Mouse (Mus musculus) layer of hippocampus, adult 9-11 months (tissue): Measurements from ENCODE around the gene Kcnq5.
A peak's percentile ranks its signal among the peaks of the same experiment; 100 is the strongest.

ENCODE experiments used
- DNase-seq: peaks from one replicate; pipeline ENCODE4 v3.0.0; 2022

The Kcnq5 gene

GRCm38 (mm10) chr1:21961251-21962082 lies at the start of gene Kcnq5:
TSS of gene Kcnq5 (minus strand) at chr1:21961942.
- DNase-seq = peak; percentile 45

- DNase-seq = no peak
These were observed 18.0 kb upstream of the Kcnq5 start for GRCm38 (mm10) chr1:21979755-21980154.

- no peak for DNase-seq
These were observed 17.6 kb upstream of the Kcnq5 start for GRCm38 (mm10) chr1:21979292-21979691.

GRCm38 (mm10) chr1:21974040-21974439 lies 12.3 kb upstream of the Kcnq5 start:
- DNase-seq = no peak

GRCm38 (mm10) chr1:21967139-21967538 lies 5.4 kb upstream of the Kcnq5 start:
- DNase-seq = no peak

- peak; percentile 23 for DNase-seq
These were observed 1.4 kb upstream of the Kcnq5 start for GRCm38 (mm10) chr1:21962896-21963864.

- DNase-seq = peak; percentile 11
These were observed 335 bp upstream of the Kcnq5 start for GRCm38 (mm10) chr1:21962083-21962471.

GRCm38 (mm10) chr1:21960421-21961250 lies 1.1 kb downstream of the Kcnq5 start:
- peak; percentile 19 for DNase-seq

GRCm38 (mm10) chr1:21959648-21960285 lies 2.0 kb downstream of the Kcnq5 start:
- no peak for DNase-seq

GRCm38 (mm10) chr1:21958013-21958412 lies 3.7 kb downstream of the Kcnq5 start:
- no peak for DNase-seq

GRCm38 (mm10) chr1:21940831-21941230 lies 20.9 kb downstream of the Kcnq5 start:
- no peak for DNase-seq

GRCm38 (mm10) chr1:21927182-21927581 lies 34.6 kb downstream of the Kcnq5 start:
- DNase-seq = no peak

GRCm38 (mm10) chr1:21923293-21923642 lies 38.5 kb downstream of the Kcnq5 start:
- DNase-seq = no peak

- DNase-seq = no peak
These were observed 39.0 kb downstream of the Kcnq5 start for GRCm38 (mm10) chr1:21922578-21923292.

- no peak for DNase-seq
These were observed 42.5 kb downstream of the Kcnq5 start for GRCm38 (mm10) chr1:21919276-21919675.

- DNase-seq = no peak
These were observed 65.5 kb downstream of the Kcnq5 start for GRCm38 (mm10) chr1:21896067-21896719.

- DNase-seq = no peak
These were observed 78.0 kb downstream of the Kcnq5 start for GRCm38 (mm10) chr1:21883747-21884146.

- DNase-seq = no peak
These were observed 90.9 kb downstream of the Kcnq5 start for GRCm38 (mm10) chr1:21870889-21871288.

- DNase-seq = peak; percentile 56
These were observed 93.3 kb downstream of the Kcnq5 start for GRCm38 (mm10) chr1:21868484-21868883.

GRCm38 (mm10) chr1:21856399-21856798 lies 105.3 kb downstream of the Kcnq5 start:
- DNase-seq = no peak

GRCm38 (mm10) chr1:21838534-21838933 lies 123.2 kb downstream of the Kcnq5 start:
- DNase-seq = no peak
